11 mouse cellular contexts compared by ENCODE assay signal in the genomic region with DNA sequence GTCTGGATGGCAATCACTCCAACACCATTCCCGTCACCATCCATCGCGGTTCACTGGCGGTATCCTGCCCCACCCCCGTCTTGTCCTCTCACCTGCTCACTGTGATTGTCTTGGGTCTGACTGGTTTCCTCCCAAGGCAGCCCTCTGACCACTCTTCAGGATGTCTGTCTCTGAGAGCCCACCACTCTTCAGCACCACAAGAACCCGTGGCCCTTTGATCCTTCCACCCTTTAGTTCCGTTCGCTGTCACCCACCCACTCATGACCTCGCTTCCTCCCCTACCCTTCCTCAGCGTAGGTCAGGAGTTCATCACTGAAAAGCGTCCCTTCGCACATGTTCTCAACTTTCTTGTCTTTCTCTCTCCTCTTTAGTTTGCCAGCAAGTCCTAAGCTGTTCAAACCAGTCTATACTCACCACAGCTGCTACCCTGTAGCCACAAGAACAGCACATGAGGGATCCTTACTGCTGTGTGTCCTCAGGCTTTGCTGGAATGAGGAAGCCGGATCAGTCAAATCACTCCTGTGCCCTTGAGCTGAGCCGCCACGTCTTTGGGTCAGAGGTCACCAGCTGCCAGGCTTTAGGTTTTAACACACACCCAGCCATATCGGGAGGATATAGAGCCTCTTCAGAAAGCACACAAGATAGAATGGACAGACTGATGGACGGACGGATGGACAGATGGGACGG. TPM values are rescaled to one million over a fixed set of nuclear protein-coding genes. Genes with fewer than 3 reads are reported as not detected.
A peak's percentile ranks its signal among the peaks of the same experiment; 100 is the strongest.
DNase-seq lines count a peak whose midpoint lies in the region; ATAC-seq and TF ChIP-seq lines count a peak whose summit lies in the region.
"Had no signal": no experiment of that assay in that cellular context is flagged by ENCODE, and none has a peak within 500 bp of the region (broad histone marks: within the 10 kb centered on the region; RNA-seq: fewer than 3 reads in every experiment).

No protein-coding gene starts in this region.

- H3K4me2 ChIP-seq in intestine, embryonic 16.5 days (ENCODE audit: low read depth, low read length): no peak overlapping the region
- H3K4me2 ChIP-seq in intestine, embryonic 15.5 days (replicated peaks): no peak overlapping the region
- H3K4me2 ChIP-seq: embryonic facial prominence, embryonic 12.5 days; hindbrain, embryonic 15.5 days had no signal

- WGBS in intestine, embryonic 16.5 days: 75% methylated on average over 19 of the region's 19 CpGs
- whole genome bisulfite sequencing in intestine, embryonic 15.5 days: 73% methylated on average over 19 of the region's 19 CpGs
- 38% methylated on average over 19 of the region's 19 CpGs for WGBS in spleen, adult 2 months

- no peak overlapping the region for H3K27ac ChIP-seq in intestine, embryonic 16.5 days (ENCODE audit: low read length)
- no peak overlapping the region for H3K27ac ChIP-seq in intestine, embryonic 15.5 days
- peak overlapping the region; percentile 19 for H3K27ac ChIP-seq in spleen, adult 2 months (ENCODE audit: insufficient read depth, low read length)
- H3K27ac ChIP-seq: embryonic facial prominence, embryonic 12.5 days; hindbrain, embryonic 15.5 days had no signal

- TF ChIP-seq CTCF in spleen, adult 2 months (IDR thresholded peaks at IDR 0.05; ENCODE audit: extremely low read depth, insufficient read depth, insufficient read length, insufficient replicate concordance): no peak

- H3K27me3 ChIP-seq in intestine, embryonic 16.5 days (replicated peaks; ENCODE audit: control insufficient read depth, insufficient read depth, low read length): no peaks in the 10 kb centered on the region
- no peaks in the 10 kb centered on the region for H3K27me3 ChIP-seq in intestine, embryonic 15.5 days (replicated peaks)
- H3K27me3 ChIP-seq in spleen, adult 2 months (ENCODE audit: control insufficient read depth, insufficient read depth, low read length): no peaks in the 10 kb centered on the region
- H3K27me3 ChIP-seq: embryonic facial prominence, embryonic 12.5 days; hindbrain, embryonic 15.5 days had no signal

- no peak overlapping the region for H3K4me3 ChIP-seq in intestine, embryonic 16.5 days (ENCODE audit: low read length)
- H3K4me3 ChIP-seq in intestine, embryonic 15.5 days (replicated peaks): no peak overlapping the region
- H3K4me3 ChIP-seq in spleen, adult 2 months (ENCODE audit: extremely low read depth, insufficient read depth, insufficient read length): peak overlapping the region; percentile 35
- H3K4me3 ChIP-seq: embryonic facial prominence, embryonic 12.5 days; hindbrain, embryonic 15.5 days had no signal

- no peaks in the 10 kb centered on the region for H3K36me3 ChIP-seq in intestine, embryonic 16.5 days (ENCODE audit: control insufficient read depth, insufficient read depth, low read length)
- no peaks in the 10 kb centered on the region for H3K36me3 ChIP-seq in intestine, embryonic 15.5 days
- no peaks in the 10 kb centered on the region for H3K36me3 ChIP-seq in spleen, adult 2 months (ENCODE audit: control insufficient read depth, insufficient read depth, low read length)
- H3K36me3 ChIP-seq: embryonic facial prominence, embryonic 12.5 days; hindbrain, embryonic 15.5 days had no signal

- no peak overlapping the region for H3K9ac ChIP-seq in intestine, embryonic 16.5 days (ENCODE audit: low read depth, low read length)
- H3K9ac ChIP-seq in intestine, embryonic 15.5 days: no peak overlapping the region
- H3K9ac ChIP-seq: embryonic facial prominence, embryonic 12.5 days; hindbrain, embryonic 15.5 days had no signal

- peak in 1 of 2 experiments; percentile 10 for DNase-seq in spleen, adult 2 months (ENCODE audit: low read depth in 1 of 2, low spot score in 2 of 2)
- no peak for DNase-seq in spleen, postnatal 4 days (ENCODE audit: low spot score in 2 of 2)
- peak; percentile 63 for DNase-seq in yolk sac, embryonic 10.5 days (ENCODE audit: low spot score)
- DNase-seq in cerebellum, adult 11-12 months: no peak
- DNase-seq in c-Kit-positive CD71-positive TER-119-positive erythroid progenitor cells, embryonic 14.5 days (ENCODE audit: low spot score): no peak
- DNase-seq: right cerebral cortex, postnatal 4 days had no signal

- H3K9me3 ChIP-seq in intestine, embryonic 16.5 days (ENCODE audit: control insufficient read depth, low read length): no peaks in the 10 kb centered on the region
- H3K9me3 ChIP-seq in intestine, embryonic 15.5 days: no peaks in the 10 kb centered on the region
- H3K9me3 ChIP-seq: embryonic facial prominence, embryonic 12.5 days; hindbrain, embryonic 15.5 days had no signal

- H3K4me1 ChIP-seq in intestine, embryonic 16.5 days (ENCODE audit: control insufficient read depth, insufficient read depth, low read length): 0 out of 2 replicates have a peak, but pooled peaks cover 2% of the 10 kb centered on the region
- H3K4me1 ChIP-seq in intestine, embryonic 15.5 days (replicated peaks): no peaks in the 10 kb centered on the region
- H3K4me1 ChIP-seq in spleen, adult 2 months (ENCODE audit: control insufficient read depth, insufficient read depth, insufficient read length): peaks cover 8% of the 10 kb centered on the region; the same call in 1 of the 2 replicates
- H3K4me1 ChIP-seq: embryonic facial prominence, embryonic 12.5 days; hindbrain, embryonic 15.5 days had no signal

- TF ChIP-seq POLR2A in spleen, adult 2 months (IDR thresholded peaks at IDR 0.05; ENCODE audit: low read depth, low read length): no peak

- peak; percentile 23; the same call in 1 of the 2 replicates for ATAC-seq in intestine, embryonic 16.5 days
- no peak for ATAC-seq in intestine, embryonic 15.5 days
- peak; percentile 34 for ATAC-seq in inflammation-experienced regulatory T-cells, adult 6 months

RNA-seq across cellular contexts. Expression of a gene that starts 32.3 kb away (rescaled TPM):
- polyA plus RNA-seq in intestine, embryonic 16.5 days (2015; fragmentation: Nextera tagmentation; extraction: Ambion mirVana): 415 and 476 TPM in 2 replicates
- 497 and 569 TPM in 2 replicates for polyA plus RNA-seq in intestine, embryonic 15.5 days (2015; fragmentation: Nextera tagmentation; extraction: Ambion mirVana)
- 36.9 and 39.0 TPM in 2 replicates for polyA plus RNA-seq in spleen, adult 2 months (2012; rRNA removed)
- 100 to 1,000 TPM; 539 to 598 (median 556) TPM for polyA plus RNA-seq in inflammation-experienced regulatory T-cells, adult 6 months (2017; shearing (Covaris generic))

RNA-seq across cellular contexts. Expression of a gene that starts 32.4 kb away (rescaled TPM):
- polyA plus RNA-seq in intestine, embryonic 16.5 days (2015; fragmentation: Nextera tagmentation; extraction: Ambion mirVana): 0.07 TPM in 1 of 2 replicates, not detected in the other
- 0.11 and 0.16 TPM in 2 replicates for polyA plus RNA-seq in intestine, embryonic 15.5 days (2015; fragmentation: Nextera tagmentation; extraction: Ambion mirVana)
- not detected in 2 replicates for polyA plus RNA-seq in spleen, adult 2 months (2012; rRNA removed)
- polyA plus RNA-seq in inflammation-experienced regulatory T-cells, adult 6 months (2017; shearing (Covaris generic)): not detected

RNA-seq across cellular contexts. Expression of a gene that starts 47.6 kb away (rescaled TPM):
- 101 and 113 TPM in 2 replicates for polyA plus RNA-seq in intestine, embryonic 16.5 days (2015; fragmentation: Nextera tagmentation; extraction: Ambion mirVana)
- polyA plus RNA-seq in intestine, embryonic 15.5 days (2015; fragmentation: Nextera tagmentation; extraction: Ambion mirVana): 67.2 and 71.1 TPM in 2 replicates
- 2.4 and 2.5 TPM in 2 replicates for polyA plus RNA-seq in spleen, adult 2 months (2012; rRNA removed)
- polyA plus RNA-seq in inflammation-experienced regulatory T-cells, adult 6 months (2017; shearing (Covaris generic)): 10 to 100 TPM; 36.2 to 50.6 (median 42.1) TPM

RNA-seq across cellular contexts. Expression of a gene that starts 49.4 kb away (rescaled TPM):
- 38.5 and 44.4 TPM in 2 replicates for polyA plus RNA-seq in intestine, embryonic 16.5 days (2015; fragmentation: Nextera tagmentation; extraction: Ambion mirVana)
- 44.9 and 49.1 TPM in 2 replicates for polyA plus RNA-seq in intestine, embryonic 15.5 days (2015; fragmentation: Nextera tagmentation; extraction: Ambion mirVana)
- polyA plus RNA-seq in spleen, adult 2 months (2012; rRNA removed): 1.4 TPM in 2 replicates
- 10 to 100 TPM; 12.7 to 17.5 (median 12.8) TPM for polyA plus RNA-seq in inflammation-experienced regulatory T-cells, adult 6 months (2017; shearing (Covaris generic))

Comparison
In these comparisons a context has a peak if more than half of its experiments do, and no peak if none do; other contexts are left out.
1. RNA of a gene that starts 32.3 kb away (polyA plus RNA-seq): 497 to 569 TPM in intestine, embryonic 15.5 days, 539 to 598 TPM in inflammation-experienced regulatory T-cells, adult 6 months and 415 to 476 TPM in intestine, embryonic 16.5 days; 36.9 to 39.0 TPM in spleen, adult 2 months; every median in the first group is over 10 times any median in the second.
2. RNA of a gene that starts 47.6 kb away (polyA plus RNA-seq): 101 to 113 TPM in intestine, embryonic 16.5 days, 67.2 to 71.1 TPM in intestine, embryonic 15.5 days and 36.2 to 50.6 TPM in inflammation-experienced regulatory T-cells, adult 6 months; 2.4 to 2.5 TPM in spleen, adult 2 months; every median in the first group is over 10 times any median in the second.